Mouse (Mus musculus) stomach, embryonic 14.5 days (tissue): Measurements from ENCODE around the gene Nxnl2. TPM values are rescaled to one million over a fixed set of nuclear protein-coding genes. Genes with fewer than 3 reads are reported as not detected.

Source experiments
- microRNA-seq: library from miRNA; unstranded; fragments of <30 nt; microRNA quantifications from one replicate; pipeline ENCODE4, GENCODE M21; 2016
- polyA plus RNA-seq: library from polyadenylated mRNA; unstranded; fragments of >200 nt; fragmentation: Nextera tagmentation; extraction: Ambion mirVana; gene quantifications from 2 replicates; pipeline ENCODE4 v1.2.1, GENCODE M21; 2014

Gene Nxnl2
- polyA plus RNA-seq, 1 experiment from 2014 or later: 1.1 TPM

Small RNA genes within 50 kb of the gene (microRNA-seq; reads per million reads assigned to microRNA genes)
- not detected for gene Gm44341

Other genes with a start within 250 kb of the Nxnl2 start
- gene Spin1, start 70.1 kb upstream of the Nxnl2 start, polyA plus RNA-seq: 95.5 and 98.3 TPM in 2 replicates
- 61.1 and 64.9 TPM in 2 replicates for gene S1pr3, start 237.6 kb downstream of the Nxnl2 start, polyA plus RNA-seq